Mouse (Mus musculus) monocyte, adult 5-6 weeks (primary cell): ENCODE results near the gene Foxd2. TPM values are rescaled to one million over a fixed set of nuclear protein-coding genes. Genes with fewer than 3 reads are reported as not detected.
A peak's percentile ranks its signal among the peaks of the same experiment; 100 is the strongest.

Experiments
- ATAC-seq: fragments of 153-309, 156-312 bp; replicated peaks from 2 replicates; pipeline ENCODE4 v1.8.0; 2017; ENCODE audit warnings: mild to moderate bottlenecking; ENCODE audit not compliant: low TSS enrichment, insufficient number of reproducible peaks, severe bottlenecking, poor library complexity, low FRiP score
- total RNA-seq: library from RNA; stranded (forward); fragments of 200-1000, 200-491, 200-594 nt; gene quantifications from 3 replicates; pipeline ENCODE4 v1.2.3, GENCODE M21; 2017

Foxd2 gene
- total RNA-seq = 0.10 to 1.5 TPM (median 0.75 TPM) in 3 replicates

GRCm38 (mm10) chr4:114908829-114909601 is at the start of gene Foxd2:
Gene Foxd2 (minus strand): TSS chr4:114908873.
- peak; percentile 77 for ATAC-seq

- ATAC-seq = no peak
Measured at GRCm38 (mm10) chr4:114958231-114958630, 49.6 kb upstream of the Foxd2 start.

GRCm38 (mm10) chr4:114957403-114957802 is 48.7 kb upstream of the Foxd2 start:
- ATAC-seq = no peak

GRCm38 (mm10) chr4:114953172-114953571 is 44.5 kb upstream of the Foxd2 start:
- ATAC-seq = 0 out of 2 replicates have a peak, but pooled peaks have one; percentile 17

- no peak for ATAC-seq
Measured at GRCm38 (mm10) chr4:114947852-114948481, 39.3 kb upstream of the Foxd2 start.

- peak; percentile 98 for ATAC-seq
Measured at GRCm38 (mm10) chr4:114947395-114947794, 38.7 kb upstream of the Foxd2 start.

- ATAC-seq = no peak
Measured at GRCm38 (mm10) chr4:114946416-114946815, 37.7 kb upstream of the Foxd2 start.

- ATAC-seq = no peak
Measured at GRCm38 (mm10) chr4:114945021-114945420, 36.3 kb upstream of the Foxd2 start.

- no peak for ATAC-seq
Measured at GRCm38 (mm10) chr4:114942583-114942982, 33.9 kb upstream of the Foxd2 start.

- no peak for ATAC-seq
Measured at GRCm38 (mm10) chr4:114942112-114942511, 33.4 kb upstream of the Foxd2 start.

GRCm38 (mm10) chr4:114941311-114941710 is 32.6 kb upstream of the Foxd2 start:
- ATAC-seq = no peak

- no peak for ATAC-seq
Measured at GRCm38 (mm10) chr4:114938248-114938647, 29.6 kb upstream of the Foxd2 start.

- no peak for ATAC-seq
Measured at GRCm38 (mm10) chr4:114937459-114938047, 28.9 kb upstream of the Foxd2 start.

- ATAC-seq = peak; percentile 88
Measured at GRCm38 (mm10) chr4:114934188-114934587, 25.5 kb upstream of the Foxd2 start.

- no peak for ATAC-seq
Measured at GRCm38 (mm10) chr4:114932747-114933146, 24.1 kb upstream of the Foxd2 start.

GRCm38 (mm10) chr4:114929155-114929554 is 20.5 kb upstream of the Foxd2 start:
- ATAC-seq = no peak

- ATAC-seq = no peak
Measured at GRCm38 (mm10) chr4:114925917-114926312, 17.2 kb upstream of the Foxd2 start, which contains the start of gene Foxe3. Gene Foxe3 (minus strand): TSS chr4:114926013.

GRCm38 (mm10) chr4:114924971-114925916 is 16.6 kb upstream of the Foxd2 start:
- ATAC-seq = no peak; the same call in 1 of the 2 replicates

- ATAC-seq = 0 out of 2 replicates have a peak, but pooled peaks have one; percentile 40
Measured at GRCm38 (mm10) chr4:114917091-114917490, 8.4 kb upstream of the Foxd2 start.
